ENCODE assay signal across 11 mouse cellular contexts in genomic region chr12:49171014-49171677, GRCm38 (mm10).
DNase-seq lines count a peak whose midpoint lies in the region; ATAC-seq and TF ChIP-seq lines count a peak whose summit lies in the region.
"Had no signal": no experiment of that assay in that cellular context is flagged by ENCODE, and none has a peak within 500 bp of the region (broad histone marks: within the 10 kb centered on the region; RNA-seq: fewer than 3 reads in every experiment).

No protein-coding gene starts in this region.

- no peaks in the 10 kb centered on the region for H3K36me3 ChIP-seq in forebrain, embryonic 16.5 days (ENCODE audit: control insufficient read depth, insufficient read depth)
- H3K36me3 ChIP-seq in neural tube, embryonic 15.5 days, result no peaks in the 10 kb centered on the region
- H3K36me3 ChIP-seq: embryonic facial prominence, embryonic 12.5 days; heart, embryonic 10.5 days had no signal

- H3K9me3 ChIP-seq in forebrain, embryonic 16.5 days (ENCODE audit: control insufficient read depth, low read length), result no peaks in the 10 kb centered on the region
- no peaks in the 10 kb centered on the region for H3K9me3 ChIP-seq in neural tube, embryonic 15.5 days (replicated peaks)
- H3K9me3 ChIP-seq: embryonic facial prominence, embryonic 12.5 days; heart, embryonic 10.5 days had no signal

- ATAC-seq in forebrain, embryonic 16.5 days, result peak; percentile 66
- peak; percentile 70 for ATAC-seq in neural tube, embryonic 15.5 days (ENCODE audit: low FRiP score)

- no peaks in the 10 kb centered on the region for H3K4me1 ChIP-seq in forebrain, embryonic 16.5 days (replicated peaks; ENCODE audit: control insufficient read depth, insufficient read depth, low read length)
- H3K4me1 ChIP-seq in neural tube, embryonic 15.5 days, result no peaks in the 10 kb centered on the region
- H3K4me1 ChIP-seq: embryonic facial prominence, embryonic 12.5 days; heart, embryonic 10.5 days had no signal

- H3K27me3 ChIP-seq in forebrain, embryonic 16.5 days (replicated peaks; ENCODE audit: control insufficient read depth, insufficient read depth, low read length), result no peaks in the 10 kb centered on the region
- no peaks in the 10 kb centered on the region for H3K27me3 ChIP-seq in neural tube, embryonic 15.5 days (replicated peaks)
- H3K27me3 ChIP-seq: embryonic facial prominence, embryonic 12.5 days had no signal

- H3K9ac ChIP-seq in forebrain, embryonic 16.5 days (replicated peaks; ENCODE audit: low read depth, low read length), result no peak overlapping the region
- H3K9ac ChIP-seq in neural tube, embryonic 15.5 days (replicated peaks), result no peak overlapping the region
- H3K9ac ChIP-seq: embryonic facial prominence, embryonic 12.5 days had no signal

- H3K4me2 ChIP-seq in forebrain, embryonic 16.5 days (ENCODE audit: low read length), result no peak overlapping the region
- no peak overlapping the region for H3K4me2 ChIP-seq in neural tube, embryonic 15.5 days
- H3K4me2 ChIP-seq: embryonic facial prominence, embryonic 12.5 days had no signal

- no peak for DNase-seq in layer of hippocampus, adult 2 months (ENCODE audit: low spot score in 2 of 2)
- DNase-seq in layer of hippocampus, adult 11-12 months (ENCODE audit: low spot score), result no peak
- DNase-seq in Muller cell, postnatal 12 days (ENCODE audit: inconsistent ontology term), result peak; percentile 8
- DNase-seq in T-cell, adult 2 months (ENCODE audit: low spot score), result no peak
- DNase-seq in layer of hippocampus, postnatal 10 days (ENCODE audit: low spot score in 2 of 2), result no peak
- DNase-seq: lung, postnatal 14 days; right cerebral cortex, postnatal 4 days had no signal

- H3K4me3 ChIP-seq in layer of hippocampus, adult 2 months, result no peak overlapping the region
- H3K4me3 ChIP-seq in forebrain, embryonic 16.5 days (replicated peaks; ENCODE audit: low read length), result no peak overlapping the region
- no peak overlapping the region for H3K4me3 ChIP-seq in neural tube, embryonic 15.5 days (replicated peaks)
- H3K4me3 ChIP-seq: embryonic facial prominence, embryonic 12.5 days; heart, embryonic 10.5 days had no signal

- 84% methylated on average over 1 of the region's 1 CpGs for WGBS in forebrain, embryonic 16.5 days
- 65% methylated on average over 1 of the region's 1 CpGs for WGBS in neural tube, embryonic 15.5 days

- no peak overlapping the region for H3K27ac ChIP-seq in layer of hippocampus, adult 2 months
- no peak overlapping the region for H3K27ac ChIP-seq in forebrain, embryonic 16.5 days (ENCODE audit: low read length)
- no peak overlapping the region for H3K27ac ChIP-seq in neural tube, embryonic 15.5 days (replicated peaks)
- H3K27ac ChIP-seq: embryonic facial prominence, embryonic 12.5 days; heart, embryonic 10.5 days had no signal

- TF ChIP-seq CTCF in layer of hippocampus, adult 2 months (conservative IDR thresholded peaks at IDR 0.05), result peak; percentile 82
